Mouse (Mus musculus): ENCODE measurements around the gene Vmn2r14. TPM values are rescaled to one million over a fixed set of nuclear protein-coding genes. Genes with fewer than 3 reads are reported as not detected.

Vmn2r14 gene
- not detected for polyA plus RNA-seq (2014; fragmentation: Illumina TruSeq; extraction: RNeasy Lipid Tissue Mini Kit (QIAGEN cat#74804); ENCODE audit: low read depth, low replicate concordance)

GRCm38 (mm10) chr5:109224608-109225007 lies at the start of gene Vmn2r14:
Gene Vmn2r14, minus strand, starts transcription at chr5:109224708.

DNA sequence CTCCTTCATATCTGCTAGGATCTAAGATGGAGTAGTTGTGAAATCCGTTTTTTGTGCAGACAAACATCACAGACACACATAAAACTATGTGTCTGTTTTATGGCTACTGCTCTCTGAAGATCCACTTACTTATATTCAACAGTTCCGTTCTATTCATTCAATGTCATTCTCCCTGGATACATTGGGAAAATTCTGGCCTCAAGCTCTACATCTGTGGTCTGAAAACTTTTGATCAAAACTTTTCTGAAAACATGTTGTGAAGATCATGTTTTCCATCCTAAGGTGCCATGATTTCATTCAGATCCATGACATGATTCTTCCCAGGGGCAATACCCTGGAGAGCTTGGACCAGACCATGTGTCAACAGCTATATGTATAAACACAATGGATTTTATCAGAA lies 32.4 kb downstream of the Vmn2r14 start, which contains the start of gene Vmn2r13:
TSS of gene Vmn2r13 (minus strand) at position 101 of the 400 bp plus-strand sequence.

Other genes with a start within 250 kb of the Vmn2r14 start
- gene Vmn2r10, start 218.2 kb downstream of the Vmn2r14 start, polyA plus RNA-seq (2014; fragmentation: Illumina TruSeq; extraction: RNeasy Lipid Tissue Mini Kit (QIAGEN cat#74804); ENCODE audit: low read depth, low replicate concordance) = not detected
- gene Vmn2r11, start 165.1 kb downstream of the Vmn2r14 start, polyA plus RNA-seq (2014; fragmentation: Illumina TruSeq; extraction: RNeasy Lipid Tissue Mini Kit (QIAGEN cat#74804); ENCODE audit: low read depth, low replicate concordance) = not detected
- gene Vmn2r12, start 126.8 kb downstream of the Vmn2r14 start, polyA plus RNA-seq (2014; fragmentation: Illumina TruSeq; extraction: RNeasy Lipid Tissue Mini Kit (QIAGEN cat#74804); ENCODE audit: low read depth, low replicate concordance) = not detected
- gene Vmn2r13, start 32.5 kb downstream of the Vmn2r14 start, polyA plus RNA-seq (2014; fragmentation: Illumina TruSeq; extraction: RNeasy Lipid Tissue Mini Kit (QIAGEN cat#74804); ENCODE audit: low read depth, low replicate concordance) = not detected
- not detected for gene Vmn2r15, start 72.9 kb upstream of the Vmn2r14 start, polyA plus RNA-seq (2014; fragmentation: Illumina TruSeq; extraction: RNeasy Lipid Tissue Mini Kit (QIAGEN cat#74804); ENCODE audit: low read depth, low replicate concordance)
- not detected for gene Vmn2r16, start 105.5 kb upstream of the Vmn2r14 start, polyA plus RNA-seq (2014; fragmentation: Illumina TruSeq; extraction: RNeasy Lipid Tissue Mini Kit (QIAGEN cat#74804); ENCODE audit: low read depth, low replicate concordance)
- gene Vmn2r17, start 195.0 kb upstream of the Vmn2r14 start, polyA plus RNA-seq (2014; fragmentation: Illumina TruSeq; extraction: RNeasy Lipid Tissue Mini Kit (QIAGEN cat#74804); ENCODE audit: low read depth, low replicate concordance) = not detected